Mouse (Mus musculus) forebrain, postnatal 0 days (tissue): ENCODE data around the gene Taf13. TPM values are rescaled to one million over a fixed set of nuclear protein-coding genes. Genes with fewer than 3 reads are reported as not detected.

Source experiments
- ATAC-seq: fragments of 200-750 bp; cut with Nextera tagmentation; 2 replicates; pipeline ENCODE4 v1.8.0; 2017; ENCODE audit warnings: mild to moderate bottlenecking, moderate library complexity
- DNase-seq: peaks from one replicate; pipeline ENCODE4 v3.0.0-alpha.2; 2015
- H3K27ac ChIP-seq: fragments of 300-500 bp; sonication (generic); 2 replicates; pipeline ENCODE4 v1.5.1; 2014; ENCODE audit warnings: low read depth, mild to moderate bottlenecking, antibody characterized with exemption, low read length, moderate library complexity, mixed read lengths
- H3K27me3 ChIP-seq: fragments of 300-500 bp; sonication (generic); 2 replicates; pipeline ENCODE4 v1.6.1; 2014; ENCODE audit warnings: mild to moderate bottlenecking, low read length, mixed read lengths; ENCODE audit not compliant: insufficient read depth
- H3K36me3 ChIP-seq: fragments of 300-500 bp; sonication (generic); 2 replicates; pipeline ENCODE4 v1.6.1; 2014; ENCODE audit warnings: mild to moderate bottlenecking, moderate library complexity; ENCODE audit not compliant: insufficient read depth
- H3K4me1 ChIP-seq: fragments of 300-500 bp; sonication (generic); 2 replicates; pipeline ENCODE4 v1.6.1; 2014; ENCODE audit warnings: antibody characterized with exemption; ENCODE audit not compliant: insufficient read depth
- H3K4me2 ChIP-seq: fragments of 300-500 bp; sonication (generic); 2 replicates; pipeline ENCODE4 v1.6.1; 2014; ENCODE audit warnings: low read depth, mild to moderate bottlenecking, moderate library complexity
- H3K4me3 ChIP-seq: fragments of 300-500 bp; sonication (generic); 2 replicates; pipeline ENCODE4 v1.5.1; 2014; ENCODE audit warnings: low read depth, low read length, mixed read lengths
- H3K9ac ChIP-seq: fragments of 300-500 bp; sonication (generic); 2 replicates; pipeline ENCODE4 v1.6.1; 2014; ENCODE audit warnings: mild to moderate bottlenecking
- H3K9me3 ChIP-seq: fragments of 300-500 bp; sonication (generic); 2 replicates; pipeline ENCODE4 v1.6.1; 2016; ENCODE audit warnings: low read length
- CTCF ChIP-seq: sonication (generic); IDR thresholded peaks from 2 replicates; pipeline ENCODE4 v1.5.1; 2016; ENCODE audit warnings: antibody characterized with exemption, control low read depth, low read depth
- WGBS: fragments of 180-500 bp; shearing (Covaris S2); extraction: QIAGEN DNeasy Blood & Tissue Kit; methylation state at CpG from one replicate; pipeline ENCODE4 v1.1.7; 2014; 5-methylcytosine and 5-hydroxymethylcytosine counted together
- polyA plus RNA-seq: library from polyadenylated mRNA; unstranded; fragments of >200 nt; fragmentation: Nextera tagmentation; extraction: Ambion mirVana; gene quantifications from 2 replicates; pipeline ENCODE4 v1.2.1, GENCODE M21; 2015
- total RNA-seq: library from RNA; depleted of rRNA; stranded (reverse); fragments of >200 nt; gene quantifications from 2 replicates; pipeline ENCODE4 v1.2.3, GENCODE M21; 2014

Taf13 gene
- total and polyA plus RNA-seq, 2 experiments from 2014 or later = 13.8 to 46.4 TPM

DNA sequence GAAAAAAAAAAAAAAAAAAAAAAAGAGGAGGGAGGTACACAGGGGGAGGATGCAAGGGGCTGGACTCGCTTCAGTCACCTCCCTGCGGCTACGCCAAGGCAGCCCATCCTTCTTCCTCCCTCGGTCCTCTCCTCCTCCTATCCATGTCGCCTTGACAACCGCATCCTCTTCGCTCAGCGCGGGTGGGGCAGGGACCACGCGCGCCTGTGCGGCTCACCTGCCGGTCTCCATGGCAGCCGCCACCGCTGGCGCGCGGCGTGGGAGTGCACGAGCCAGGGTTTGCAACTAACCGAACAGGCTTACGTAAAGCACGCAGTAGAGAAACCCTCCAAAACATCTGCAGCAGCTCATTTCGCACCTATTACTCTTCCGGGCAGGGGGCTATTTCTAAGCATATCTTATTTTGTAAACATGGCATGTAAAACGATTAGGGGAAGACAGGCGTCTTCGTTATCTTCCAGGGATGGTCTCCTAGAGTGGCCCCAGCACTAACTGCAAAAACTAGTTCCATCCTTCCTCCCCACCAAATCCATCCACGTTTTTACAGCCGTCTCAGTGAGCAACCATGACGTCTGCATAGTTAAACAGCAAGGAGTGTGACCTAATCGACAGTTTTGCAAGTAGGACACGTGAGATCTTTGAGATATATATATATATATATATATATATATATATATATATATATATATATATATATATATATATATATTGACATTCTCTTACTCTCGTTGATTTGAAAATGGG is 34.8 kb upstream of the Taf13 start, which contains the start of gene 5330417C22Rik:
5330417C22Rik (minus strand) TSS at position 20 of the 744 bp plus-strand sequence.
- TF ChIP-seq CTCF = no peak
- Histone ChIP-seq H3K4me2 (peak within 1 kb of the TSS; percentile 57), H3K9me3 (no peaks in the 10 kb centered on the region), H3K4me3 (peak within 1 kb of the TSS; percentile 42), H3K36me3 (no peaks in the 10 kb centered on the region), H3K27me3 (no peaks in the 10 kb centered on the region), H3K27ac (peak within 1 kb of the TSS; percentile 74), H3K9ac (peak within 1 kb of the TSS; percentile 58), H3K4me1 (no peaks in the 10 kb centered on the region; the same call in 1 of the 2 replicates)
- whole genome bisulfite sequencing = 1% methylated on average over 35 of the region's 35 CpGs
- ATAC-seq (peak; percentile 97), DNase-seq (peak; percentile 93)

GRCm38 (mm10) chr3:108537303-108537702 is 34.2 kb upstream of the Taf13 start:
- Histone ChIP-seq H3K27ac (peak overlapping the region; percentile 70), H3K9me3 (no peaks in the 10 kb centered on the region), H3K4me3 (peak overlapping the region; percentile 31), H3K27me3 (no peaks in the 10 kb centered on the region), H3K4me1 (no peaks in the 10 kb centered on the region; the same call in 1 of the 2 replicates), H3K9ac (peak overlapping the region; percentile 44), H3K36me3 (no peaks in the 10 kb centered on the region), H3K4me2 (peak overlapping the region; percentile 57)
- ATAC-seq (peak; percentile 69), DNase-seq (peak; percentile 94)
- peak; percentile 90 for TF ChIP-seq CTCF
- 3% methylated on average over 17 of the region's 17 CpGs for WGBS

DNA sequence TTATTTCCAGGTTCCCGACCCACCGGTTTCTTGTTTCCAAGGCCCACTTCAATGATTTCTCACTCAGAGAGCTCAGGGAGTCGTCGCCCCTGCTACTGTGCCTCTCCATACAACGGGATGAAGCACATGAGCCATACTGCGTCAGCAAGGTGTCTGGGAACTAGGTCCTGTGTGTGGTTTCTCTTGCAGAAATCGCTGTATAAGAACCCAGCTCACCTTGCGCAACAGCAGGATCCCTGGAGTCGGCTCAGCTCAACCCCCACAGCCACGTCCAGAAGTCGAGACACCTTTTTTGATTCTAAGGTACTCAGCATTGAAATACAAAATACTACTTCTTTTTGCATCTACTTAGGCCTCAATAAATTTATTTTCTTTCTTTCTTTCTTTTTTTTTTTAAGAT is 29.2 kb upstream of the Taf13 start:
- no peak overlapping the region for H3K27ac ChIP-seq
- 83% methylated on average over 11 of the region's 11 CpGs for WGBS
- H3K4me2 ChIP-seq = no peak overlapping the region
- H3K4me1 ChIP-seq = no peaks in the 10 kb centered on the region; the same call in 1 of the 2 replicates
- TF ChIP-seq CTCF = no peak
- no peak overlapping the region for H3K4me3 ChIP-seq
- no peaks in the 10 kb centered on the region for H3K9me3 ChIP-seq
- H3K36me3 ChIP-seq = no peaks in the 10 kb centered on the region
- H3K27me3 ChIP-seq = no peaks in the 10 kb centered on the region
- DNase-seq (no peak), ATAC-seq (no peak)
- no peak overlapping the region for H3K9ac ChIP-seq

- no peaks in the 10 kb centered on the region for H3K9me3 ChIP-seq
- WGBS = under 1% methylated on average over 40 of the region's 42 CpGs
- H3K4me2 ChIP-seq = peak overlapping the region; percentile 79
- peak overlapping the region; percentile 83 for H3K9ac ChIP-seq
- H3K36me3 ChIP-seq = peaks cover 20% of the 10 kb centered on the region
- ATAC-seq = peak; percentile 81
- H3K4me3 ChIP-seq = peak overlapping the region; percentile 56
- no peaks in the 10 kb centered on the region for H3K27me3 ChIP-seq
- H3K4me1 ChIP-seq = no peaks in the 10 kb centered on the region
- peak; percentile 69 for DNase-seq
- no peak for TF ChIP-seq CTCF
- peak overlapping the region; percentile 91 for H3K27ac ChIP-seq
Observed at GRCm38 (mm10) chr3:108554111-108554561, 17.4 kb upstream of the Taf13 start.

DNA sequence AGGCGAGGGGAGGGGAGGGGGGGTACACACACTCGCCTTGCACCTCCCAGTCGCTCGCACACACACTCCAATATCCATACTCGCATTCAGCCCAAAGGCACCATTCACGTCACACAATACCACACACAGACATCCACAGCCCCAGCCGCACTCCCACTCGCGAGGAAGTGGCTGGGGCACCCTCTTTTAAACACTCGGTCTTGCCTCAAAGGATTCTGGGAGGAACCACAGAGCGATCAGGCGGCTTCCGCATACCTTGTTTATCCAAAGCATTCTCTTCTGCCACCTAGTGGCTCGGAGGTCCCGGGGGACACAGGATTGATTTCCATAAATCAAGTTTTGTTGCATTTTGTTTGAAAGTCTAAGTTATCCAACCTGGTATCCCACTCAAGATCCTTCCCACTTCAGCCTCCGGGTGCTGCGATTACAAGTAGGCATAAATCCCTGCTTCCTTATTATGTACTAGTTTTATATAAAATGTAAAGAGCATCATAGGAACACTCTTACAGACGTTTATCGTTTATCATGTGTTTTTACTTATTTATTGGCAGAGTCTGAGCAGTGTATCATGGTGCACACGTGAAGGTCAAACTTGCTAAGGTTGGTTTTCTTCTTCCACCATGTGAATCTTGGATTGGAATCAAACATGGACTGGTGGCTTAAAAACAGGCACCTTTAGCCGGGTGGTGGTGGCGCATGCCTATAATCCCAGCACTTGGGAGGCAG is 16.7 kb upstream of the Taf13 start:
- Histone ChIP-seq H3K9ac (peak overlapping the region; percentile 83), H3K27me3 (no peaks in the 10 kb centered on the region), H3K36me3 (peaks cover 22% of the 10 kb centered on the region), H3K27ac (peak overlapping the region; percentile 91), H3K4me2 (peak overlapping the region; percentile 79), H3K4me3 (peak overlapping the region; percentile 56), H3K4me1 (no peaks in the 10 kb centered on the region), H3K9me3 (no peaks in the 10 kb centered on the region)
- ATAC-seq (peak; percentile 98), DNase-seq (peak; percentile 97)
- WGBS = 19% methylated on average over 22 of the region's 22 CpGs
- peak; percentile 91 for TF ChIP-seq CTCF

- WGBS = 94% methylated on average over 4 of the region's 4 CpGs
- Histone ChIP-seq H3K27me3 (no peaks in the 10 kb centered on the region), H3K4me3 (no peak overlapping the region), H3K4me1 (no peaks in the 10 kb centered on the region), H3K4me2 (no peak overlapping the region), H3K36me3 (peaks cover 31% of the 10 kb centered on the region), H3K27ac (no peak overlapping the region), H3K9me3 (no peaks in the 10 kb centered on the region), H3K9ac (no peak overlapping the region)
- no peak for TF ChIP-seq CTCF
- ATAC-seq (no peak), DNase-seq (no peak)
Observed at GRCm38 (mm10) chr3:108557888-108558287, 13.6 kb upstream of the Taf13 start.
